Mouse (Mus musculus) lung, adult 18-20 months (tissue): ENCODE measurements around the gene Dclk3.

Source experiments
- DNase-seq, 2 experiments: peaks; one replicate each; pipeline ENCODE4 v3.0.0; 2022; ENCODE audit warnings: mixed read lengths in 2 of 2

Dclk3 gene

DNA sequence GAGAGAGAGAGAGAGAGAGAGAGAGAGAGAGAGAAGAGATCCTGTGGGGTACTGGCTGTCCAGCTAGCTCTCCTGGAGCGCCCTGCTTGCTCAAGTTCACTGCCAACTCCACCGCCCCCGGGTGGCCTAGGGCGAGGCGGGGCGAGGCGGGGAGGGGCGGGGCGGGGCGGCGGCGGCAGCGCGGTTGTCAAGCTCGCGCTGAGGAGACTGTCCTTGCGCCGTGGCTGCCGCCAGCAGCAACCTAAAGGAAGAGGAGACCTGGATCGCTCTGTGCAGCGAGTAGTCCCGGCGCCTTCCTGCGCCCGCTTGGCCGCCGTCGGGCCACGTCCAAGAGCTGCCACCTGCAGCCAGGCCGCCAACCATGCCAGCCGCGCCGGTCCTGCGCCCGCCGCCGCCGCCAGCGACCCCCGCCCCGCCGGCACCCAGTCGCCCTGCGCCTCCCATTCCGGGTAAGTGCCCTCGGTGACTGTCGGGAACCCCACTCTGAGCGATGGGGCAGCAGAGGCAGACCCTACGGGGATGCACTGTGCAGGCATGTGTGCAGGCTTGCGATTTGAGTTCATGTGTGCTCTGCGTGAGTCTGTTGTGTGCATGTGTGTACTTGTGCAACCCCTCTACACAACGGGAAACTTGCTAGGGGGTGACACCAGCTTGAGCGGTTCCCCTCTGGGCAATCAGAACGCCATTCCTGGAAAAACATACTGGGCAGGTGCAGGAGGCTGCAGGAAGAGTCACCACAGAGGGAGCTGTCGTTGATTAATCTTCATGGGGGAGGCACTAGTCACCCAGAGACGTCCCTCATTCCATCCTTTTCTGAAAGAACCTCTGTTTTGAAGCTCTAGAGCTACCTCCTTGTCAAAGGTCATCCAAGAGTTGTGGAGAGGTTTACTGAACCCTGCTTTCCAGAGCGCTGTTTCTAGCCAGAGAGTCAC lies at the start of gene Dclk3:
Dclk3 (plus strand) TSS at position 178 of the 932 bp plus-strand sequence.
- DNase-seq = peak; percentile 7 to 27

DNA sequence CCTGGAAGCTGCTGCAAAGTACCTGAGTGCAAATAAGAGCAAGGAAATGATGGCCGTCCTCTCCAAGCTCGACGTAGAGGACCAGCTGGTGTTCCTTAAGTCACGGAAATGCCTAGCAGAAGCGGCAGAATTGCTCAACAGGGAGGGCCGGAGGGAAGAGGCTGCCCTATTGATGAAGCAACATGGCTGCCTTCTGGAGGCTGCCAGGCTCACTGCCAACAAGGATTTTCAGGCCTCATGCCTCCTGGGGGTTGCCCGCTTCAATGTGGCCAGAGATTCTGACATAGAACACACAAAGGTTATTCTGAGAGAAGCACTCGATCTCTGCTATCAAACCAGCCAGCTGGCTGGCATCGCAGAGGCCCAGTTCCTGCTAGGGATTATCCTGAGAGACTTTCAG lies 48.9 kb upstream of the Dclk3 start:
- peak; percentile 11 to 18 for DNase-seq

DNA sequence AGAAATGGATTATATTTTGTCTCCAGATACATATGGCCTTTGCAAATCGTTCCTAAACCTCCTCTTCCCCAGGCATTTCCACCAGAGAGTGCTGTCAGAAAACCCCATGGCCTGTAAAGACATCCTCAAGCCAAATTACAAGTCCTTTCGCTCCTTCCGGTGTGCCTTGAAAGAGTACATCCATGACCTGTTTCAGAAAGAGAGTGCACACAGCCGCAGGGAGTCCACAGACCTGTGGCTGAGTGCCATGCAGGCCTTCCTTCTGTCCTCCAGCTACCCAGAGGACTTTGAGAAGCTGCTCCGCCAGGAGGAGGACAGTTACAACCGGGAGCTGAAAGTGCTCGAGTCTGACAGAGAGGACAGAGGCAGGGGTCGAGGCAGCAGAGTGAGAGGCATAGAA lies 47.8 kb upstream of the Dclk3 start:
- no peak for DNase-seq

DNA sequence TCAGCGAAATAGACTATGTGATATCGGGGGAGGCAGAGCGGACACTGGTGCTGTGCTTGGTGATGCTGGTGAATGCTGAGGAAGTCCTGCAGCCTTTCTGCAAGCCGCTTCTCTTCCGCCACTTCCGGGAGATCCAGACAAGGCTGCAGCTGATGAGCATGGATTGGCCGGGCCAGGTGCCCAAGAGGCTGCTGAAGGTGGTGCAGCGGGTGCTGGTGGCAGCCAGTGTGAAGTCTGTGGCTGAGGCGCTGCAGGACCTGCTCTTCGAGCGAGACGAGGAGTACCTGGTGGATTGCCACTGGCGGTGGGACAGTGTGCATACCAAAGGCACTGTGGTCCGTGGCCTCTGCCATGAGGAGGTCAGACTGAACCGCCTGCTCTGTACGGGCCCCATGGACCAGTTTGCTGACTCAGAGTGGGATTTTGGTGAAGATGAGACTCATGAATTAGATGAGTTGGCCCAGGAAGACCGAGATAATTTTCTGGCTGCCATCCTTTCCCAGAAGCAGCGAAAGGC lies 46.9 kb upstream of the Dclk3 start:
- DNase-seq = no peak

DNA sequence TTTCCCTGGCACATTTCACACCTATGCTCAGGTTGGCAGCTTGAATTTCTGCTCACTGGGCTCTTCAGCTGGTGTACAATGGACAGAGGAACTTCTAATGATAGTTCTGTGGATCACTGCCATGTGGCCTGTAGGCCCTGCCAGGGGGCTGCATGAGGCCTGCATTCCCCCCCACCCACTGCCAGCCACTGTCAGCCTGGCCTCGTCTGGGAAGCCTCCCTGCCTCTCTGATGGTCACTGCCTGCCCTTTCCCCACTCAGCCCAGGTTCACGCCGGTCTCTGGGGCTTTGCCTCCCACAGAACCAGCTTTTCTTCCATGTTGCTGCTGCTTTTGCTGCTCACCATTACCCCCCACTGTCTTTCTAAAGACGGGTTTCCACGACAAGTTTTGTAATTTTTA lies 43.6 kb upstream of the Dclk3 start:
- no peak for DNase-seq

DNA sequence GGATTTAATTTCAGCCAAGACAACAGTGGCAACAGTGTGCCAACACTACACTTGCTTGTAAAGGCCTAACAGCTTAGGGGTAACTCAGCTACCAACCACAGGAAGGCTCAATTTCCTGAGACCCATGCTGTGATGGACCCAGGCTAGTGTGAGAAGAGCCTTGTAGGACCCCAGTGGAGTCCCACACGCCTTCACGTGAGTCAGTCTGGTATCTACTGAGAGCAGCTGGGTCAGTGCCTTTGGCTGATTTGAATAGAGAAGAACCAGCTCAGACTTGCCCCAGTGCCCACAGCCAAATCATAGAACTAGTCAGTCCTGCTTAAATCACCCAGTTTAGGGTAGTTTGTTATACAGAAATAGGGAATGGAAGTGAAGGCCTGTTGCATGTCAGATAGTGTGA lies 40.8 kb upstream of the Dclk3 start:
- DNase-seq = no peak

DNA sequence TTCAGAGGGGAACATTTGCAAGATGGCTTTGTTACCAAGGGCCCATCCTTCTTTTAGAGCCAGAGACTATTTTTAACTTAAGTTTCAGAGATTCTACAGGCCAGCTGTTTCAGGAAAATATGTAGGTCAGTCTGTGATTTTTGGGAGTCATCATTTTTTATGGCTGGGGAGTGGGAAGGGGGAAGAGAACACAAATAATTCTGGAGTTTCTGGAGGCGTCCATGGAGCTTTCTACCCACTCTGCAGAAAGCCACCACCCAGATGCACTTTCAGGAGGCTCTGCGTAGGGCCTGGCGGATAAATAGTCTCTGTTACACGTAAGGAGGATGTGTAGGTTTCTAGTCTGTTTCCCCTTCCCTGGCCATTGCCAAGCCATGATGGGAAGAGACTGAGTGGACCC lies 38.8 kb upstream of the Dclk3 start:
- no peak for DNase-seq

DNA sequence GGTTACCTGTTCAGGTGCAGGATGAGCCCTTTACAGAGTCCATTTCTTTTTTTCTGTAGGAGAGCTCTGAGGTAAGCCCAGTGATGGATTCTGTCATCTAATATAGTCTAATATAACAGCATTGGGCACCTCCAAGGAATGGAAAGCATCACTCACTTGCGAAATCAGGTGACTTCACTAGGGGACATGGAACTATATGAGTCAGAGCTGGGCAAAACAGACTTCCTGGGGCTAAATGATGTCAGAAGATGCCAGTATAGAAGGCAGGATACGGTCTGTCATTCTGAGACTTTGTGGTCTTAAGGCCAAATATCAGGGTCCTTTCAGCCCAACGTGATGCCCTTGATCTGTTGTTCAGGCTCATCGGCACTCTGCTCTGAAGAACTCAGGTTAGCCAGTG lies 35.7 kb upstream of the Dclk3 start:
- no peak for DNase-seq

DNA sequence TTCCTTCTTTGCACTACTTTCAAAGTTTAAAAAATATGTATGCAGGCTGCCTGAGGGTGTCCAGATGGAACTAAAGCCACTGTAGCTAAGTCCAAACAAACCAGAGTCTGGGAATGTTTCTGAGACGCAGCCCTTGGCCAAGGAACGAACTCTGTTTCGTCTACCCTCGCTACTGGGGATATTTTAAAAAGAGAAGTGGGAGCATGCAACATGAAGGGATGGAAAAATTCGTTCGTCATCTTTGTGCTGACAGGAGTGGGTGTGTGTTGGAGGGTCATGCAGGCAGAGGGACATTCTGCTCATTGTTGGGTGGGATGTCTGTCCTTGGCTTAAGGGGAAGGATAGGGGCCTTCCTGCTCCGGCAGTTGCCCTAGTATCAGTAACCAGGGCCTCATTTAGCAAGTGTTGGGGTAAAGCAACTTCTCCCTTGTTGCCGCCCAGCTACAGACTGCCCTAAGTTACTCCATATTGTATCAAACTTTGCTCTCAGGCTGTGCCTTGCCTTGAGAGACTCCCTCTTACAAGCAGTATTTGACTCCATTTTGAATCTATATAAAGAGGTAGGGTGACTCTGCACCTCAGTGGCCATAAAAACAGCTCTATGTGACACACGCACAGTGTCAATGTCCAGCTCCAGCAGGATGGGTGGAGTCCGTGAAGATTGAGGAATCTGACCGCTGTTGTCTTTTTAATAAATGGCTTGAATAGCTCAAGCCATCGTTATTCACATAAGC lies 34.4 kb upstream of the Dclk3 start:
- no peak for DNase-seq

DNA sequence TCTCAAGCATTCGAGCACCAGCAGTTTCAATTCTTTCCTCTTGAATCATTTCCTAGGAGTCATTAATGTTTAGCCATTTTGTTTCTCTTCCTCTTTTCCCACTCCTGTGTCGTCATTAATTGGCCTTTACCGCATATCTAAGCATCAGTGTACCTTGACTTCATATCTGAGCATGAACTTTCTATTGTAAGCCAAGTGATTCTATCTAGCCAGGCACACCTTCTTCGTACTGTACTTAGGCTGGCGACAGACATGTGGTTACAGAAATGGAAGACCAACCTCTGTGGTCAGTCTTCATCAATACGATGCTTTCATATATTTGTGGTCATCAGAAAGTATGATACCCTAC lies 33.8 kb upstream of the Dclk3 start:
- DNase-seq = no peak

DNA sequence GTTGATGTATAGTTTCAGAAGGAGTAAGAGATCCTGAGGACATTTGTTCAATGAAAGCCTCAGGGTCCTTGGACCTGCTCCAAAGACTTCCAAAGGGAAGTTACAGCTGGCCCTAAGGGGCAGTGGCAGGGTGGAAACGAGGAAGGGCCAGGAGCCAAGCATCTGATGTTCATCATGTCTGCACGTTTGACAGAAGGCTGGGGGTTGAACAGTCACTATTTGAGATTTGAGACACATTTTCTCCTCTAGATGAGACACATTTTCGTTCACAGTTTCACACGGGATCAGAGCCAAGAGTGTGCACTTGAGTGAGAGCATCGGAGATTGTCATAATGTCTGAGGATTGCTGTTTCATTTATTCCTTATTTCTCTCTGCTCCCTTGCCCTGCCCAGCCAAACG lies 30.9 kb upstream of the Dclk3 start:
- DNase-seq = peak in 1 of 2 experiments; percentile 7

DNA sequence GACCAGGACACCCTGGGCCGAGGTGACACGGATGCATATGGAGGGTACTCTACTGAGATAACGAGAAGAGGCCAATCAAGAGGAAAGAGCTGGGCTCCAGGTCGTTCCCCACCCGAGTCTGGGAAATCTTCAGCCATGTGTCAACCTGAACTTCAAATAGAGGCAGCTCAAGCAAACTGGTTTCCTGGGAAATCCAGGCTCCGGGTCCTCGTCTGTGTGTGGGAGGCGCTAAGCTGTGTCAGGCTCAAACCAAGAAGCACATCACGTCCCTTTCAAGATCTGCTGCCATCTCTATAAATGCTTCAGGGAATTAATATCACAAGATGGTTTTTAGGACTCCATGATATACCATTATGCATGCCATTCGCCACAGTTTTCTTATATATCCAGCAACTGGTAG lies 30.5 kb upstream of the Dclk3 start:
- no peak for DNase-seq

DNA sequence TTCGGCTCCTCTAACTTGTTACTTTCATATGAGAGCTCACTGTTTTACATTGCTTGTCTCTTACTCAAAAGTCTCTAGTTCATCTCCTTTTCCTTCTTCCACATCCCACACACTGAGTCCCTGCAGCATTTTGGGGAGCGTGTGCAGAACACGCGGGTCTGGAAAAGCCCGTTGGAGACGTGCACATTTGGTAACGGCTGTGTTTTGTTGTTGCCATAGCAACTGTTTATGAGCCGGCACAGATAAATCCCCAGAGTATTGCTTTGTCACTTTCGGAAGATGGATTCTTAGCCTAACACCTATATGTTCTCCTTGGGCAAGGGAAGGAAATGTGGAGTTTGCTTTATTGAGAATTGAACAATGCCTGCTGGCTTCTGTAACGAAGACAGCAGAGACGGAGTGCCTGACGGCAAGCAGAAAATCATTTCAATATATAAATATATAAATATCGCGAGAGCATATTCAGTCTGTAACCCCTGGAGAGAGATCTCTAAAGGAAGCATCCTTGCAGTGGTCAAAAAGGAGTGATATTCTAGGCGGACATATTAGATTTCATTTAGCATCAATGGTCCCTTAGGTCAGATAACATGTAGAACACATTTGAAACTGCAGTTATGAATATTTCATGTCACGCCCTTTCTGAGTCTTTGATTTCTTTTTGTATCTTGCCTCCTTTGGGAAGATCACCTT lies 26.3 kb upstream of the Dclk3 start:
- no peak for DNase-seq

DNA sequence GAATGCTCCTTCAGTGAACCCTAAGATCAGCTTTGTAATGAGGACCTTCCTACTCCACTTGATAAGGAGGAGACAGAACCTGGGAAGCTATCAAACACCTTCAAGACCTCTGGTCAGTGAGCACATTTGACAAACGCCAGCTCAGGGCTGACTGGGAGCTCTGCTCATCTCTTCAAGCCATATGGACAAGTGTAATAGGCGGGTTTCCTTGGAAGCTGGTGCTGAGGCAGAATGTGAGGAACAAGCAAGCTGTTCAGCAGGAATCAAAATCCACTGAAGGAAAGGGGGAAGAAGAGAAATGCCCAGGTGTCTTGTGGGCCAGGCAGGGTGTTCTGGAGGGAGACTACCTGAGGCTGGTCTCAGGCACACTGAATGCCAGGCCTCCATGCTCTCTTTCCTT lies 17.0 kb upstream of the Dclk3 start:
- DNase-seq = no peak

DNA sequence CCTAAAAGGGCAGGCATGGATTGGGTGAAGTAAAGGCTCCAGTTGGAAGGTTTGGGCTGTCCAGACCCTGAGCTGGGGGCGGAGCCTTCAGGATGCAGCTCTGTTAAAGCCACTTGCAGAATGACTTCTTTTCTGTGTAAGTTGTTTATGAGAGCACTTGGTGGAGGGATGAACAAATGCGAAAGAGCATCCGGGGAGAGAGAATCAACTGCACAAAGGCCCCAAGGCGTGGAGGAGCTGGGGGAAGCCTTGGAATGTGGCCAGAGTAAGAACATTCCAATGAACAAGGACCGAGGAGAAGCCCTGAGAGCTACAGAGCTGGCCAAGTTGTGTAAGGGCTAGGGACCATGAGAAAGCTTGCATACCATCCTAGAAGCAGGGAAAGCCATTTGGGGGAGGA lies 16.3 kb upstream of the Dclk3 start:
- DNase-seq = no peak

DNA sequence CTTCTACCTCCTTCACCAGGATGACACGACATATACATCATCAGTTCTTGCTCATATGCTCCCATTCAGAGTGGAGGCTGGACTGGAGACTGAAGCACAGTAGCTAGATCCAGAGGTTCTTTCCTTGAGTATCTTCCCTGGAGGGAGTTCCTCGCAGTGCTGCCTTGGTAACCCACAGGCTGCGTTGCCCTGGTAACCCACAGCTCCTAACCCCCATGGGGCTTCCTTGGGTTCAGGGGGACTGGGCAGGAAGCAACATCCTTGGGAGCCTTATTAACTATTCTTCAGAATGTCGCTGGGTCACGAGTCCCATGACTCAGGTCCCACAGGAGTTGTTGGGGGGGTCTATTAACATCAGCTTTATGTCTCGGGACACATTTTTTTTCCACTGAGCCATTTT lies 13.8 kb upstream of the Dclk3 start:
- DNase-seq = no peak

DNA sequence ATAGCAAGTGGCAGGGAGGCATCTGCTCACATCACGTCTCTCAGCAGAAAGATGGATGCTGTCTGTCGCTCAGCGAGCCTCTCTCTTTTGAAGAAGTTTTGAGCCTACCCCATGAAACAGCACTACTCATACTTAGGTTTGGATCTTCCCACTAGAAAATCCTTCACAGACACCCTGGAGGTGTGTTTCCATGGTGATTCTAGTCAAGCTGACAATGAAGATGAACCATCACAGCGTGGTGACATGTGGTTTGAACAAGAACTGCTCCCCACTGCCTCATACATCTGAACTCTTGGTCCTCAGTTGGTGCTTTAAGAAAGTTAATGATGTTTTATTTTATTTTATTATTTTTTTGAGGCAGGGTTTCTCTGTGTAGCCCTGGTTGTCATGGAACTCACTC lies 12.9 kb upstream of the Dclk3 start:
- no peak for DNase-seq

DNA sequence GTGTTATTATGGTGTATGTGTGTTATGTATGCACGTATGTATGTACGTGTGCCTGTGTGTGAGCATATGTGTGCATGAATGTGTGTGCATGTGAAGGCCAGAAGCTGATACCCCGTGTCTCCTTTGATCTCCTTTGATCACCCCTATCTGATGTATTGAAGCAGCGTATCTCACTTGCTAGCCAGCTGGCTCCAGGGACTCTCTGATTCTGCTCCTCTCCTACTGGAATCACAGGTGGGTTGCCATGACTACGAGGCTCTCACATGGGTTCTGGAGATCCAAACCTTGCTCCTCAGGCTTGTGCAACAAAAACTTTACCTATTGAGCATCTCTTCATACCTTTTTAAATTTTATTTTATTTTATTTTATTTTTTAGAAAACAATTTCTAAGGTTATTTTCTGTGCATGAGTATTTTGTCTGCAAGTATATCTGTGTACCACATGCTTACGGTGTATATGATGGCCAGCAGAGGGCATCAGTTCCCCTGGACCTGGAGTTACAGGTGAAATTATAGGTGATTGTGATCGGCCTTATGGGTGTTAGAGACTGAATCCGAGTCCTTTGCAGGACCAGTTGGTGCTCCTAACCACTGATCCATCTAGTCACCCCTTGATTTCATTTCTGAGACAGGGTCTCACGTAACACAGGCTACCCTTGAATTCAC lies 10.9 kb upstream of the Dclk3 start:
- DNase-seq = no peak

DNA sequence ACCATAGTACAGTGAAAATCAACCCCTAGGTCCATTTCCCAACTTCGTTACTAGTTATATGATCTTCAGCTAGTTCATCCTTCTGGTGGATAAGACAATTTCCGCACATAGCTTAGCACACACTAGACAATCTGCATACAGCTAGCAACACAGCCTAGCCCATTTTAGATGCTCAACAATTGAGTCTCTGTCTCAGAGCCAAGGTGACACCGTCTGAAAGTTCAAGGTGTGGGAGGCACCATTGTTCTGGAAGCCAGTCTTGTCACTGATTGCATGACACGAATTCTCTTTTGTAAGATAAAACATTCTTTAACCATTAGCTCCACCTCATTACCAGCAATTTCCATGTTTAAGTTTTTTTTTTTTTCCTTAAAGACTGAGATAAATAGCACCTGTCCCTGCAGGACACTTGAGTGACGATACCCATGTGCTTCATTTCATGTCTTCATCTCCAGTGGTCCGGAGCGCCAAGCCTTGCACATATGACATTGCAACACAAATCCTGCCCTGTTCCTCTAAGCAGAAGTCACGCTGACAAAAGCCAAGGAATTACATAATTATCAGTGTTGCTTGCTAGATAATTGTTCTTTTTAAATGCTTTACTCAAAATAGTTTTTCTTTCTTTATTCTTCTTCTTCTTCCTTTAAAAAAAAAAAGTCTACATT lies 10.1 kb upstream of the Dclk3 start:
- peak; percentile 20 to 42 for DNase-seq

DNA sequence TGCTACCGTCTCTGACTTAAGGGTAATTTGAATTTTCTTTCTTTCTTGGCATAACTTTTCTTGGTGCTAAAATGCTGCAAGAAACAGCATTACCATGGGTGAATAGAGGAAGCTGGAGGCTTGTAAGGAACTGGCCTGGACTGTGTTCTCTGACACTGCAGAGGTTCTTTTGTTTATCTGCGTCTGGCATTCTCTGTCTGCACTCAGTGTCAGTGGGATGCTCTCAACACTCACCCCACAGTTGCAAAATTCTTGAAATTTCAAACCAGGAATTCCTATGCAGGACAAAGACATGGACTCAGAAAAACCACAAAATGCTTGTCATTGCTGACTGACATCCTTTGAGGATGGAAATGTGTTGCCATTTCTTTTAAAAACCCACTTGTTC lies 9.5 kb upstream of the Dclk3 start:
- DNase-seq = peak in 1 of 2 experiments; percentile 18

DNA sequence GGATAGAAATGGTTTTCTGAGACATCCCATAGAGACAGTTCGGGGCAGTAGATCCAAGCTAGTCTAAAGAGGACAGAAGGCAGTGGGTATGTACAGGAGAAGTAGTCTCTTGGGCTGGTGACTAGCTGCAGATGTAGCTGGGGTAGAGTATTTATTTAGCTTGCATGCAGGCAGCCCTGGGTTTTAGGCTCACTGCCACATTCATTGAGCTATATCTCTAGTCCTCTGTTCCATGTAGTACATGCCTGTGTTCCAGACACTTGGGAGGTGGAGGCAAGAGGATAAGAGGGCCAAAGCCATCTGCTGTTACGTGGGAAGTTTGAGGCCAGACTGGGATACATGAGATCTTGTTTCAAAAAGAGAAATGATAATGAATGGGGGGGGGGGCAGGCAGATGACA lies 3.5 kb upstream of the Dclk3 start:
- DNase-seq = no peak

DNA sequence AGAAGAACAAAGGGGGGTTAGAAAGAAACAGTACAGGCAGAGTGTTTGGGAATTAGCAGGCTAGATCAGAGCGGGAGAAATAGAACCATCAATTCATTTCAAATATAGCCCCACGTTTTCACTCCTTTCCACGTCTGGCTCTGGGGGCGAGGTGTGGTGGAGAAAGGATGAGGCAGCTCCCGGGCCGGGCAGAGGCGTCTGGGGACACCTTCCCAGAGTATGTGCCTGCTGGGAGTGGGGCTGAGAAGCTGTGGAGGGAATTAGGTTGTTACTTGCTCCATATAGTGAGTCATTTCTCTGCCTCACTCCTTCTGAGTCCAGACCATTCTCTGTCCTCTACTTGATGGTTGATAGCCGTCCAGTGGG lies 938 bp downstream of the Dclk3 start:
- no peak for DNase-seq
